In the genomic region with DNA sequence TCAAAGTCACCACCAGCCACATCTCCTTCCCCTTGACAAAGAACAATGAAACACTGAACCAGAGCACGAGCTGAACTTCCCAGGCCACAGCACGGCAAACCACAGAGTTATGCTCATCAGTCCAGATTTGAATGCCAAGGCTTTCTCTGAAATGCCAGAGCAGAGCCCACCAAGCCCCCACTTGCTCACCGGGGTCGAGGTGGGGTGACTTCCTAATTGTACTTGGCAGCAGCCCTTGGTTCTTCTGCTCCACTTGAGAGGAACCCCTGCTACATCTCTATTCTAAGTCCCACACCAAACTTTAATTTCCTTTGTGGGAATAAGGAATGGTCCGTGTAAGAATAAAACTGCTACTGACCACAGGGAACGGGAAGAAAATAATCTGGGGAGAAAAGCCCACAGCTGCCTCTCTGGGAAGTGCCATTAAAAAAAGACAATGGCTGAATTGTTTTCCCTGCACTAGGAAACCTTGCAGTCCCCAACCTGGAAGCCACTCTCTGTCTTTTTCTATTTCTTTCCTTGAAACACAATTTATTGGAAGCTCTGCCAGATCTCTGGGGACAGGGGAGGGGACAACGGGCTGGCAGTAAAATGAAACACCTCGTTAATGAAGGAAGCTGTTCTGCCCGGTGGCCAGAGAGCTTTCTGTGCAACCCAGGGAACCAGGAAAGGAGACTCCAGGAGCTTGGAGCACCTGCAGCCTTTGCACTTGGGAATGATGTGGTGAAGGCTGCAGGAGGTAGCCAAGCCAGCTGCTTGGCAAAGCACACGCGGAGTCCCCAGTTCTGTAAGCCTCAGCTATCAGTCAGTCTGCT, we compare ENCODE assay signal across 14 mouse cellular contexts.
DNase-seq lines count a peak whose midpoint lies in the region; ATAC-seq and TF ChIP-seq lines count a peak whose summit lies in the region.
"Had no signal": no experiment of that assay in that cellular context is flagged by ENCODE, and none has a peak within 500 bp of the region (broad histone marks: within the 10 kb centered on the region; RNA-seq: fewer than 3 reads in every experiment).

No protein-coding gene starts in this region.

- DNase-seq in forebrain, embryonic 14.5 days (ENCODE audit: low spot score), result peak; percentile 49
- no peak for DNase-seq in forebrain, postnatal 0 days
- no peak for DNase-seq in midbrain, embryonic 10.5 days (ENCODE audit: low spot score)
- peak; percentile 76 for DNase-seq in forelimb bud, embryonic 11.5 days (ENCODE audit: low read depth, low spot score)
- peak; percentile 46 for DNase-seq in retina, embryonic 14.5 days (ENCODE audit: low spot score)
- DNase-seq in left cerebral cortex, postnatal 10 days (ENCODE audit: extremely low spot score in 1 of 2, low spot score in 2 of 2), result no peak
- DNase-seq: cerebellum, adult 2 months; heart, postnatal 36 days; kidney, adult 8-10 months; liver; lung, embryonic 14.5 days; thymus, adult 18-20 months had no signal

- intact Hi-C loops in left cerebral cortex, postnatal 10 days (cut with DNase I), result no loop called here

- H3K27me3 ChIP-seq in forebrain, embryonic 14.5 days (replicated peaks; ENCODE audit: control insufficient read depth, insufficient read depth, low read length), result no peaks in the 10 kb centered on the region
- H3K27me3 ChIP-seq in forebrain, postnatal 0 days (ENCODE audit: insufficient read depth, low read length), result no peaks in the 10 kb centered on the region
- H3K27me3 ChIP-seq in midbrain, embryonic 10.5 days (ENCODE audit: low read depth, poor library complexity, severe bottlenecking), result no peaks in the 10 kb centered on the region
- H3K27me3 ChIP-seq in midbrain, embryonic 16.5 days (ENCODE audit: control insufficient read depth, insufficient read depth, low read depth, low read length), result no peaks in the 10 kb centered on the region

- TF ChIP-seq CTCF in forebrain, postnatal 0 days (IDR thresholded peaks at IDR 0.05; ENCODE audit: low read depth), result no peak

- WGBS in forebrain, embryonic 14.5 days, result 21% methylated on average over 11 of the region's 11 CpGs
- WGBS in forebrain, postnatal 0 days, result 20% methylated on average over 11 of the region's 11 CpGs
- 66% methylated on average over 11 of the region's 11 CpGs for WGBS in midbrain, embryonic 10.5 days
- WGBS in midbrain, embryonic 16.5 days, result 38% methylated on average over 11 of the region's 11 CpGs

- no peak overlapping the region for H3K4me3 ChIP-seq in forebrain, embryonic 14.5 days (ENCODE audit: low read depth, low read length)
- no peak overlapping the region for H3K4me3 ChIP-seq in forebrain, postnatal 0 days (ENCODE audit: low read depth, low read length)
- H3K4me3 ChIP-seq in midbrain, embryonic 10.5 days, result no peak overlapping the region
- no peak overlapping the region for H3K4me3 ChIP-seq in midbrain, embryonic 16.5 days (ENCODE audit: low read depth, low read length)

- no peaks in the 10 kb centered on the region for H3K9me3 ChIP-seq in forebrain, embryonic 14.5 days (replicated peaks; ENCODE audit: control insufficient read depth, low read length)
- no peaks in the 10 kb centered on the region for H3K9me3 ChIP-seq in forebrain, postnatal 0 days (ENCODE audit: low read length)
- H3K9me3 ChIP-seq in midbrain, embryonic 10.5 days (replicated peaks), result no peaks in the 10 kb centered on the region
- no peaks in the 10 kb centered on the region for H3K9me3 ChIP-seq in midbrain, embryonic 16.5 days (replicated peaks; ENCODE audit: control insufficient read depth, low read length, poor library complexity, severe bottlenecking)

- H3K4me1 ChIP-seq in forebrain, embryonic 14.5 days (ENCODE audit: control insufficient read depth, insufficient read depth, low read length), result peaks cover 36% of the 10 kb centered on the region
- peaks cover 13% of the 10 kb centered on the region; the same call in 1 of the 2 replicates for H3K4me1 ChIP-seq in forebrain, postnatal 0 days (ENCODE audit: insufficient read depth)
- H3K4me1 ChIP-seq in midbrain, embryonic 10.5 days, result peaks cover 26% of the 10 kb centered on the region
- H3K4me1 ChIP-seq in midbrain, embryonic 16.5 days (ENCODE audit: control insufficient read depth, insufficient read depth, low read length), result peaks cover 10% of the 10 kb centered on the region

- H3K4me2 ChIP-seq in forebrain, embryonic 14.5 days (ENCODE audit: low read length), result no peak overlapping the region
- no peak overlapping the region for H3K4me2 ChIP-seq in forebrain, postnatal 0 days (ENCODE audit: low read depth)
- H3K4me2 ChIP-seq in midbrain, embryonic 16.5 days (ENCODE audit: low read length), result no peak overlapping the region
- H3K4me2 ChIP-seq: lung, embryonic 14.5 days had no signal

- H3K9ac ChIP-seq in forebrain, embryonic 14.5 days (ENCODE audit: low read length), result no peak overlapping the region
- H3K9ac ChIP-seq in forebrain, postnatal 0 days, result no peak overlapping the region
- no peak overlapping the region for H3K9ac ChIP-seq in midbrain, embryonic 16.5 days (ENCODE audit: low read depth, low read length)
- H3K9ac ChIP-seq: lung, embryonic 14.5 days had no signal

- ATAC-seq in forebrain, embryonic 14.5 days, result no peak
- no peak for ATAC-seq in forebrain, postnatal 0 days
- ATAC-seq in midbrain, embryonic 16.5 days, result no peak

- peak overlapping the region; percentile 27; the same call in 1 of the 2 replicates for H3K27ac ChIP-seq in forebrain, embryonic 14.5 days (ENCODE audit: low read depth, low read length)
- no peak overlapping the region for H3K27ac ChIP-seq in forebrain, postnatal 0 days (ENCODE audit: low read depth, low read length)
- H3K27ac ChIP-seq in midbrain, embryonic 10.5 days (replicated peaks), result 0 out of 2 replicates have a peak overlapping the region, but pooled peaks have one; percentile 28
- no peak overlapping the region for H3K27ac ChIP-seq in midbrain, embryonic 16.5 days (ENCODE audit: low read length)

- no peaks in the 10 kb centered on the region for H3K36me3 ChIP-seq in forebrain, embryonic 14.5 days (ENCODE audit: control insufficient read depth, insufficient read depth, low read length)
- H3K36me3 ChIP-seq in forebrain, postnatal 0 days (ENCODE audit: insufficient read depth), result no peaks in the 10 kb centered on the region
- H3K36me3 ChIP-seq in midbrain, embryonic 10.5 days, result no peaks in the 10 kb centered on the region
- no peaks in the 10 kb centered on the region for H3K36me3 ChIP-seq in midbrain, embryonic 16.5 days (ENCODE audit: control insufficient read depth, insufficient read depth, low read length)
- H3K36me3 ChIP-seq: G1E had no signal

Comparison
In these comparisons a context has a peak if more than half of its experiments do, and no peak if none do; other contexts are left out.
1. DNase-seq: peak in forebrain, embryonic 14.5 days (single experiment), forelimb bud, embryonic 11.5 days (single experiment) and retina, embryonic 14.5 days (single experiment); none in forebrain, postnatal 0 days (single experiment), midbrain, embryonic 10.5 days (single experiment) and left cerebral cortex, postnatal 10 days (0 of 2).
2. H3K27ac ChIP-seq: peak in forebrain, embryonic 14.5 days (single experiment) and midbrain, embryonic 10.5 days (single experiment); none in forebrain, postnatal 0 days (single experiment) and midbrain, embryonic 16.5 days (single experiment).